Mouse (Mus musculus) frontal cortex, adult 2 months (tissue): ENCODE results near the gene Cish. TPM values are rescaled to one million over a fixed set of nuclear protein-coding genes. Genes with fewer than 3 reads are reported as not detected.
A peak's percentile ranks its signal among the peaks of the same experiment; 100 is the strongest.

ENCODE experiments used
- DNase-seq, 2 experiments: peaks; one replicate each; pipeline ENCODE4 v3.0.0; 2022; ENCODE audit warnings: low spot score in 1 of 2; ENCODE audit errors: extremely low spot score in 1 of 2
- polyA plus RNA-seq: library from polyadenylated mRNA; depleted of rRNA; stranded (reverse); fragments of >200 nt; gene quantifications from 2 replicates; pipeline ENCODE4 v1.2.3, GENCODE M21; 2012

The Cish gene
- polyA plus RNA-seq, 1 experiment, result 5.3 TPM

DNA sequence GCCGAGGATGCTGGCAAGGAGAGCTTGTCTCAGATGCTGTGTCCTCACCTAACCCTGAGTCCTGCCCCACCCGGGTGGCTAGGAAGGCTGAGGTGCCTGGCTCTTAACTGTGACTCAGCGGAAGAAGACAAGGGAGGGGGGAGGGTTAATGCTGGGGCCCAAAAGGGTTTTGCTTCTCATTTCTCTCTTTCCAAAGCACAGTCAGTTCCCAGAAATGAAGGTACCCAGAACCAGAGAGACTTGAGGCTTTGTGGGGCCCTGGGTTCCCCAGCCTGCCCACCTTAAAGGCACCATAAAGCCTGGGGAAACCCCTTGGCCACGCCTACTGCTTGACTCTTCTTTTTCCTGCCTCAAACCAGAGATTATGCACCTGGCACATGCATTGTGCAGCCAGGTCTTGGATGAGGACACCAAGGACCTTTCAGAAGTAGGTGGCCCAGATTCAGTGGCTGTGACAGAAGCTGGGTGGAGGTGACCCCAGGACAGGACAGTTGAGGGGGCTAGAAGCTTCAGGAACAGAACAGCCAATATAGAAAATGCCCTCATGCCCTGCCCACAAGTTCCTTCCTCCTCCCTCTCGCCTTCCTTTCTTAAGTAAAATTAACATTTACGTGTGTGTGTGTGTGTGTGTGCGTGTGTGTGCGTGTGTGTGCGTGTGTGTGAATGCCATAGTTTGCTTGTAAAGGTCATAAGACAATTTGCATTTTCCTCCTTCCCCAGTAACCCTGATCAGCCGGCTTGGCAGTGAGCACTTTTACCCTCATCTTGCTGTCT lies 17.2 kb downstream of the Cish start:
- DNase-seq, result no peak

DNA sequence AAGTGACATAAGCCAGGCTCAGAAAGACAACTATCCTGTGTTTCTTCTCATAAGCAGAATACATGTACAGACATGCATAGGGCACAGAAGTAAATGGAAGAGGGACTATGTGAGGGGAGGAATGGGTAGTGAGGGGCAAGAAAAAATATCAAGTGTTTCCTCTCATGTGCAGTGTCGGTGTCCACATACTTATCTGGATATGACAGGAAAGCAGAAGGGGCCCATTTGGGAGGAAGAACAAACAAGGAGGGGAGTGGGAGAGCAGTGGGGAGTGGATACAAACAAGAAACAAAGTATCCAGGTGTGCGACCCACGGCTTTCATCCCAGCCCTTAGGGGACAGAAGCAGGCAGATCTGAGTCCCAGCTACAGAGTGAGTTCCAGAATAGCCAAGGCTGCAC lies 18.1 kb downstream of the Cish start:
- no peak for DNase-seq

DNA sequence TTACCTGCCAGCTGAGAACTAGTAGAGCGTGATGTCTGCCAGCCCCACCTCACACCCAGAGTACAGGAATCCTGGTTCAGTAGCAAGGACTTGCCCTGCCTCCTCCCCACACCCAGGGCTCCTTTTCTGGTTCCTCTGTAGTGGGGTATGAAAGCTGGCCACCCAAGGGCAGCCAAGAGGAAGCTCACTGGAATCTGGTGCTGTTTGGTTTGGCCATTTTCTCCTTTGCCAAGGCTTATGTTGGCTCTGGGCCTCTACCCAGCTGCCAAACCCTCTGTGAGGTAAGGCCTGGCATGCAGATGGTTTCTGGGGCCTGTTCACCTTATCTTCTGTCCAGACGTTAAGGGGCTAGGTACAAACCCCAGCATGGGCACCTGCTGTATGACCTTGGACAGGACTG lies 20.0 kb downstream of the Cish start:
- no peak for DNase-seq

DNA sequence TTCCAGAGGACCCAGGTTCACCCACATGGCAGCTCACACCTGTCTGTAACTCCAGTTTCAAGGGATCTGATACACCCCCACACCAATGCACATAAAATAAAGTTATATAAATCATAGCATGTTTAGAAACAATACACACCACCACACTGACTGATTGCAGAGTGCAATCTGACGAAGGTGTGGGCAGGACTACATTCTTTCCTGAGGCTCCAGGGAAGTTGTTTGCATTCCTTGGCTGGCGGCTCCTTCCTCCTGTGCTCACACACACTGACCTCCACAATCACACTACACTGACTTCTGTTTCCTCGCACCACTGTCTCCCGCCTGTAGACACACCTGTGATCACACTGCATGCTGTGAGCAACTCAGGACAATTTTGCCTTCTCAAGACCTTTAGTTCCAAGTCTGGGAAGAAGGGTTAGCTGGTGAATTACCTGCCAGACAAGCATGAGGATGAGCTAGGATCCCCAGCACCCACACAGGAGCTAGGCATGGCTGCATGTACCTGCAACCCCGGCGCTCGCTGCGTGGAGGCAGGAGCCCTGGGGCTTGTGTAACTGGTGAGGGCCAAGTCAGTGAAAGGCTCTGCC lies 26.7 kb downstream of the Cish start:
- no peak for DNase-seq

DNA sequence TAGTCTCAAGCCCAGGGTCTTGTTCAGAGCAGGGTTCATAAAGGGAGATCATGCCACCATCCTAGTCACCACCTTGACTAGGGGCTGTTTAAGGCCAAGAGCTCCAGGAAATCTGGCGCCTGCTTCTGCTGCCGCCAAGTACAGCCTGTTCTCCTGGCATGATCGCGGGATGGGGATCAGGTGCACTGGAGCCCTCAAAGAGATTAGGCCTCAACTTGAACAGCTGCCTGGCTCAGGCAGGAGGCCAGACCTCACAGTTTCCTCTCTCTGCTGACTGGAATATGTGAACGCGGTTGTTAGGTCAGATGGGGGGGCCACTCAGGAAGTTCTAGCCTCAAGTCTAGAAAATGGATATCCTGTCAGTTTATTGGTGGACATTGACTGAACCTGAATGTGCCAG lies 27.7 kb downstream of the Cish start:
- no peak for DNase-seq

DNA sequence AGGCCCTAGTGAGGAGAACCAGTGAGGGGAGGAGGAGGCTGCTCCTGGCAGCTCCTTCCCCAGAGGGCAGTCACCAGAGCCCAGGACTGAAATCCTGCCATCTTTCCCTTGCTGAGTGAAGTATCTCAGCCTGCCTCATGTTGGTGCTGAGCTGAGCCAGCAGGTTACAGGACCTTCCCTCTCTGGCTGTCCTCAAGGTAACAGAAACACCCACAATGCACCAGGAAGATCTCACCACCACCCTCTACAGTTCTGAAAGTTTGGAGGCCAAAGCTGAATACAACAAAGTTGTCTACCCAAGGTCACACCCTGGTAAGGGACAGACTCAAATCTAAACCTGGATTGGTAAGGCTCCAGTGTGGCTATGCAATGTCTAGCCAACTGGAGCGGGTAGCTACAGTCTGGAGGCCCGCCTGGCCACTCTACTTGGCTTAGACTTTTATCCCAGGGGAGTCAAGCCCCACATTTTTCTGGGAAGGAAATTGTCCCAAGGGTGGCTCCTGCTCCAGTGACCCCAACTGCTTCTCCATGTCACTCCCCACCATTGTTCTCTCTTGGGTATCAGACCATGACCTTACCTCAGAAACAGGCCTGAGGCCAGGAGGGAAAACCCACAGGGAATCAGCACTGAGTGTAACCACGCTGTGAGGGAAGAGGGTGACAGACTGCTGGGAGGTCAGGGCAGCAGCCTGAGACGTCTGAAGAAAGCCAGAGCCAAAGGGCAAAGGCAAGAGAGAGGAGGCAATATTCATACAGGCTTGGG lies 29.2 kb downstream of the Cish start:
- no peak for DNase-seq

DNA sequence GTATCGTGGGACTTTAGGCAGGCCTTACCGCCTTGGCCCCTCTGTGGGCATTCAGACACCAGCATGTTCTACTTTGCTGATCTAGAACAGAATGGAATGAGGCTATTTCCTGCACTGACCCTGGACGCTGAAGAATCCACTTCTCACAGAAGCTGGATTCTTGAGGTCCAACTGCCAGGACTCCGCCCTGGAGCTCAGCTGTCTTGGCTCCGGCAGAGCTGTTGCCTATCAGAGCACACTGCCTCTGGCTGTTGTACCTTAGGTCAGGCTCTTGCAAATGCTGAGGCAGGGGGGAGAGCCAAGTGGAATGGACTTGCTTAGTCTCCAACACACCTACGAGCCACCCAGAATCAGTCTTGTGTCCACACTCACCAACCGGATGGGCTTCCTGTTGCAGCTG lies 30.1 kb downstream of the Cish start:
- no peak for DNase-seq

DNA sequence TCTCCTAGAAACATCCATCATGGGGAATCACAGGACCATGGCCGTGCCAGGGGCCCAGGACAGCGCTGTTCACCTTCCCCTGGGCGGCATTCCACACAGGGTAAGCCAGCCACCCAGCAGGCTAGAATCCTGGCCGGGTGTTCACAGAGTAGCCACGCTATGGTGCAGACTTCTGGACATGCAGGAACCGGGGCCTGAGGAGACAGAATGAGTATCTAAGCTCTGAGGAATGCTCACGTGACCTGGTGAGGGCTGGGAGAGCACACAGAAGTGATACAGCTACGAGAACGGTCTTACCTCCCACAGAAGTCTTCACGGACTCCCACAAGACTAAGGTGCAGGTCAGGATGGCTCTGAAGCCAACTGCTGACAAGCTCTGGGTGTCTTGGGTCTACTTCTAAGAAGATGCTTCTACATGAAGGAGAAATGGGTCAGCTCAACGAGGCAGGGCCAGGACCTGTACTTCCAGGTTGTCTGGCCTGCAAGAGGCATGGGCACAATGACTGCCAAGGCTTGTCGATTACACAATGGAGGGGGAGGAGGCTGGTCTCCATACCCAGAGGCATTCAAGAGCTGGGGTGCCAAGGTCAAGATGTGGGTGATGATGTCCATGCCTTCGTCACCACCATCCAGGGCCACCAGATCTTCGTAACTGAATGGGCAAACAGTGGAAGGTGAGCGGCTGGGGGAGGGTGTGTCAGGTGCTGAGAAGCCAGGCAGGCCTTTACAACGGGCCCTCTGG lies 32.2 kb downstream of the Cish start:
- no peak for DNase-seq

DNA sequence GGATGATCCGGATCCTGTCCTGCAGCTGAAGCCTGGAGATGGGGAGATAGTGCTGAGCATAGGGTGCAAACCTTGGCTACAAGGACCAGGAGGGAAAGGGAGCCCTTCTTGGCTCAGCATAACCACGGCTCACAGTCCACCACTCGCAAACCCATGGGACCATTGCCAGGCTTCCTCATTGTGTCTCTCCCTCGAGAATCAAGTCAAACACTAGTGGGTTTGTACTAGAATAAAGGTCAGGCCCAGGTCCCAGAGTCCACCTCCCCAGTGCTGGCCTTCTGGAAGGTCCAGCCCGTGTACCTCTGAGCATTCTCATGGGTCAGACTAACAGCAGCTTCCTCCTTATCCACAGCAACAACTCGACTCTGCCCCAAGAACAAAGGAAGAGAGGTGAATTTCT lies 35.0 kb downstream of the Cish start:
- no peak for DNase-seq

DNA sequence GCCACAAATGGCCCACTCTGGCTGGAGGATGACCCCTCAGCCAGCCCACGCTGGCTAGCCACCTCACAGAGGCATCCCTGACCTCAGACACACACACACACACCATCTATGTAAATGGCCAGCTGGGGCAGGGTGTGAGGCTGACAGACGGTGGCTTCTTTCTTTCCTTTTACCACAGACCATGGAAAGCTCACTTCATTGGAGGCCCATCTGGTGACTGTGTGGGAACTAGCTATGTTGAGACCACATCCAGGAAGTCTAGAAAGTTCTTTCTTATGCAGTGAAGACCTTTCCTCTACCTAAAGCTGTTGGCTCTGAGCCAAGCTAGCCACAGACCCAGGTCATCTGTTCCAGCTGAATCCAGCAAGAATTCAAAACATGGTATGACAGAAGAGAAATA lies 37.9 kb downstream of the Cish start:
- DNase-seq, result no peak

DNA sequence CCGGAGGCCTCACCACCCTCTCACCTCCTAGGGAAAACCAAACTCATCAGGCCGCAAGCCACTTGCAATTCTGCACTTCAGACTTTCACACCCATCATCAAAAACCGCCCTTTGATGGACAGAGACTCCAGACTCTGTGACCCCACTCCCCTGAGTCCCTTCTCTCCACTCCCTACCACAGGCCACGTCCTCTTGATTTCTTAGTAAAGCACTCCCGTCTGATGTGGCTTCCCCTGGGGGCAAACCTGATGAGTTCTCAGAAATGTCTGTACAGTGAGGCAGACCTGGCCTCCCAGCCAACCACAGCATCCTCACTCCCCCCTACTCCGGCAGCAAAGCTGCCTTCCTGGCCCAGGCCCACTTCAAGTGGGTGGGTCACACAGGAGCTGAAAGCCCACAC lies 38.5 kb downstream of the Cish start:
- no peak for DNase-seq

DNA sequence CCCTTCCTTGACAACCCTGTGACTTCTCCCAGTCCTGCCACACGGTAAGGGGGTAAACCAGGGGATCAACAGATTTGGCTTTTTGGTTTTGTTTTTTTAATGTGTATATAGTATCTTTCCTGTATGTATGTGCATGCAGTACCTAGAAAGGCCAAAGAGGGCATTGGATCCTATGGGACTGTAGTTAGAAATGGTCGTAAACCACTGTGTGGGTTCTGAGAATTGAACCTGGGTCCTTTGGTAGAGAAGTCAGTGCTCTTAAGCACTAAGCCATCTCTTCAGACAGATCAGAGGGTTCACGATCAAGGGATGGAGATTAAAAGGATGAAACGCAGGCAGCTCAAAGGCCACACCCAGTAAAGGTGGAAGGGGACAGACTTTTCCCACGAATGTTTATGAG lies 39.2 kb downstream of the Cish start:
- DNase-seq, result no peak

DNA sequence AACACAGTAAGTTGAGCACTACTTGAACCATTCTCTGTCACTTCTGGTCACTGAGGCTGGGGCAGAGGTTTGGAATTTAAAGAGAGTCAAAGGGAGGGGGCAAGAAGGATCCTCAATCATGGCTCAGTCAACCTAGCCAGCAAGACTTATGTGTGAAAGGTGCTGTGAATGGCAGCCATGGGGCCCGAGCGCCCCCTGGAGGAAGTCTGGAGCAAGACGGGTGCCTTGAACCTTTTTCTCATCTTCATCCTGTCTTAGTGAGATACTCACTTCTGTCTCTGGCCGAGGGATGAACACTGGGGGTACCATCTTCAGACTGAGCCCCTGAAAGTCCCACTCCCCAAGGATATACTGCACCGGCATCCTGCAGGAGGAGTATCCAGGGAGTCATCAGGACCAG lies 40.1 kb downstream of the Cish start:
- DNase-seq, result peak; percentile 51 to 82

DNA sequence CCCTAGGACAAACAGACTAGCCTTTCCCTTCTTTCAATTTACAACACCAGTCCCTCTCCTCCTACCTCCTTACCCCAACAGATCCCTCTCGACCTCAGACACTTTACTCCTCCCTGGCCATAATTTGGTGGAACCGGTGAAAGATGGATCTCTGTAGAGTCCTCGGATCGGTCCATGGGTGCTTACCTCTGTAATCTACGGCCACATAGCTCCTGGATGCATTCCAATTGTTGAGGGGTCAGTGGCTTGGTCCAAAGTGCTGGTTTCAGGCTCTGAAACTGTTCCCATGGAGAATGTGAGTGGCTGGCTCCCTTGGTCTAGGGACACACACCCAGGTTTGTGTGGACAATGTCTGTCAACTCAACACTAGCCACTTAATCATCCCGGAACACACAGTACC lies 40.6 kb downstream of the Cish start:
- no peak for DNase-seq

DNA sequence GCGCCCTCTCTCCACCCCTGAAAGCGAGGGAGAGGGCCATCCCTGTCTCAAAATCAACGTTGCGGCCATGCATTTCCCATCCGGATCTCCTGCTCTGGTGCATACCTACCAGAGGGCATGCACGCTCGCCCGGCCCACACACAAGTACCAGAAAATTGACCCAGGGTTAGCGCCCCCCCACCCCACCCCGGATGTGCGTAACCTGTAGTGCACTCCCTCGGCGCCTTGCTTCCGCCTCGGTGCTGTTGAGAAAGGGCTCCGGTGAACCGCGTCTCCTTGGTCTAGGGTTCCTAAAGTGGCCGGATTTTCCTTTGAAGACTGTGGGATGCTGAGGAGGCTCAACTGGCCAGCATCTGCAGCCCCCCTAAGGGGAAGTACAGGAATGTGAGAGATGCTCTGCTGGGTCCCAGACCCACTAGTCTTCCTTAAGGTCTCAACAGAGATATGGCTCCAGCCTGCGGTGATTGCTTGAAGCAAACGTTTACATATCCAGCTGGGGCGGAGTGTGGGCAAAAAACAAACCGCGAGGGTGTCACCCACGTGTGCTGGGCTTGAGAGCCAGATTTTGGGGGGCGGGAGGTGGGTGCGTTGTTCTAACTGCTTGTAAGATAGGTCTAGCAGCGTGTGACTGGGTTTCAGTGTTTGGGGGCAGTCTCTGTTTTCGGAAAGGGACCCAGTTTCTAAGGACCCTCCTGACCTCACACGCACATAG lies 42.5 kb downstream of the Cish start, which contains the start of gene Hemk1:
Gene Hemk1, minus strand, starts transcription at position 179 of the 712 bp plus-strand sequence.
- DNase-seq, result peak in 1 of 2 experiments; percentile 87

DNA sequence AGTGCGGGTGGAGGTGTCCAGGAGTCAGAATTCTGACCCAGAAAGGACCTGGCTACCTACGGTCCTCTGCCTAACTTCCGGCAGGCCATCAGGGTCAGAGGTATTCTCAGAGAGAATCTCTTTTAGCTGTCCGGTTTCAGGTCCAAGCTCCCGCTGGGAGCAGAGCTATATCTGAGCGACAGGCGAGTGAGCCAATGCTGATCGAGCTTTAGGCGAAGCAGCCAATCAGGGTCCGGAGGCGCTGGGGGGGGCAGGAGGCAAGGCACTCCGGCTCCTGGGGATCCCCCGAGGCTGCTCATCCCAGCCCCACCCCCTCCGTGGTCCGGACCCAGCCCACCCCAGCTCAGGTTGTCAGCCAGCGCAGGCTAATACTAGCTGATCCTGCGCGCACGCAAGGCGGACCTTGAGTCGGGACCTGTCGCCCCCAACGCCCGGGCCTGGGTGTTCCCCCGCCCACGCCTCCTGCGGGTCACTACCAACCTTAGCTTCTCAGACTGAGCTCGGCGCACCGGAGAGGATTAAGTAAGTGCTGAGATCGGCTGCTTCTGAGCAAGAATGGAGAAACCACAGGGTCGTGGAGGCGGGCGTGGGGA lies 44.5 kb downstream of the Cish start, which contains the start of gene 6430571L13Rik:
Gene 6430571L13Rik, plus strand, starts transcription at position 336 of the 593 bp plus-strand sequence.
- peak; percentile 85 to 95 for DNase-seq

DNA sequence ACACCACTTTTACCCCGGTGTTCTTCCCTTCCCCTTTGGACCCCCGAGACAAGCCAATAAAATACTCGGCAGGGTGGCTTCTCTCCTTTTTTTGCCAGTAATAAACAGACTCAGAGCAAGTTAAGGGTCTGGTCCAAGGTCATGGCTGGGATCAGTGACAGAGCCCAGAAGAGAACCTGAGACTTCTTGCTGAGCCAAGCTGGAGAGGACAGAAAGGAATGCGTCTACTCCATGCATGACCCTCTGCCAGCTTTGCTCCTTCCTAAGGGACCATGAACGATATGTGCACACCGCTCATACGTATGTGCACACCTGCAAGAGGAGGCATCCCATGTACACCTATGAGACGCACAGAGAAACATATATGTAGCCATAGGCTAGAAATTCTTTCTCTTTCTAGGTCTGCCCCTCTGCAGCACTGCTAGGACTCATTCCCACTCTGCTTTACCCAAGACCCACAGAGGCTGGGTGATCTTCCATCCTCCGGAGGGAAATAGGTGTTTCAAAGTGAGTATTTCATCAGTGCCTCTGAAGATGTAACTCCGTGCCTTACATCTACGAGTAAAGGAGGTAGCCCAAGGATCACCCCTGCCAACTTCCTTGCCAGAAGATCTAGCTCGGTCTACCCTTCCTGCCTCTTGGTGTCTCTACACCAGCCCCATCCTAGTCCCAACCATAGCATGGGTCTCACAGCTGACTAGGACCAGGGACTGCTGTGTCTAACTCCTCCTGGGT lies 45.3 kb downstream of the Cish start:
- DNase-seq, result no peak

DNA sequence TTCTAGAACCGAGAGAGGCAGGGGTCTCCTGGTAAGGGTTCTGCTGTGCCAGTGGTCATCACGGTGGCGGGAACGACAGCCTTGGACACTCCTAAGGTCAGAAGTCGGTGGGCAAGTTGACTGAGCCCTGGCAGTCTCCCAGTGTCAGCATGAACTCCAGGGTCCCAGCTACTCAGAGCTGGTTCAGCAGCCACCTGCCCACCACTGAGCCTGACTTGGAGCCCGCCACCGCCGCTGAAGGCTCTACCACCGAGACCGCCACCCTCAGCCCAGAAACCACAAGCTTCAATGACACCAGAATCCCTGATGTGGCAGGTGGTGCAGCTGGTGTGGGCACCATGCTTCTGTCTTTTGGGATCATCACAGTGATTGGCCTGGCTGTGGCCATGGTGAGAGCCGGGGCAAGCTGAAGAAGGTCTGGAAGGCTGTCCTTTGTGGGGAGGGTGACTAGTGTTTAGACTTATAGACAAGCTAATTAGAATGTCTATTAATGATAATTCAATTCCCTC lies 46.4 kb downstream of the Cish start:
- no peak for DNase-seq
